Mouse (Mus musculus): ENCODE data around the gene Tmod4. TPM values are rescaled to one million over a fixed set of nuclear protein-coding genes. Genes with fewer than 3 reads are reported as not detected.

Tmod4 gene
- total and polyA plus RNA-seq, 3 experiments: 0.47 to 0.81 TPM; not detected in 1

DNA sequence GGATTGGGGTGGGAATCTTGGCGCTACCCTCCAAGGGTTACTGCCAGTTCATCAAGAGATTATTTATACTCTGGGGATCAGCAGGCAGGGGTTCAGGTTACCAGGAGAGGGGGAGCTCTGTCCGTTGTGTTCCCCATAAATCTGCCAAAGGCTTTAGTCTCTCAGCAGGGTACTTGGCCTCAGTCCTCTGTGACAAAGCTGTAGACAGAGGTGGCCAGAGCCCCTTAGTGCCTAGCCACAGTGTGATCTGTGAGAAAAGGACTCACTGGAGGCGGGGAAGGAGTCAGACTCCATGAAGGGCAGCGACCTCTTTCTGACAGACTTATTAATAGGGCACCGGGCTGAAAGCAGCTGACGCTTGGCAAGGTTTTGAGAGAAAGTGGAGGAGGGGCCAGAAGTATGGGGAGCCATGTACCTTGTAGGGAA lies 5.0 kb downstream of the Tmod4 start:
- dilution Hi-C loops (cut with MboI; ENCODE audit: extremely low pct_ligation_motif_present, extremely low pct_unique_long_range_greater_than_20kb, low sequenced_read_pairs): no loop called here
- in situ Hi-C loops (cut with MboI; ENCODE audit: low pct_ligation_motif_present, low pct_unique_long_range_greater_than_20kb, low sequenced_read_pairs): no loop called here

DNA sequence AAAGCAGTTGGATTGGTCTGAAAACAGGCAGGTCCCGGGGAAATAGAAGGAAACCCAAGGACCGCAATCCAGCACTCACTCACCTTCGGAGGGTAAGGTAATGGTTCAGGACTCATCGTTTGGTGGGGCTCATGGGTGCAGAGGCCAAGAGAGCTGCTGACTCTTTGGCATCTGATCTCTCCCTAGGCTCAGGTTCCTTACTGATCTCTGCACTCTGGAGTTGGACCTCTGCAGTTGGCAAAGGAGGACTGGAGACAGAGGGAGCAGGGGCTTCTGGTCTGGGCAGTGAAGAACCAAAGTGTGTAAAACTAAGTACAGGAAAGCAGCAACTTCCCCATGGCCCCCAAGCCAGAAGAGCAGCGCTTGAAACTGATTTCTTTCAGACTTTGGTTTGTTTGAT lies 5.8 kb downstream of the Tmod4 start:
- in situ Hi-C loops (cut with MboI; ENCODE audit: low pct_ligation_motif_present, low pct_unique_long_range_greater_than_20kb, low sequenced_read_pairs): loop anchor here (5.0 kb wide), 1 partner anchor 137 kb away; no protein-coding TSS in a partner anchor
- dilution Hi-C loops (cut with MboI; ENCODE audit: extremely low pct_ligation_motif_present, extremely low pct_unique_long_range_greater_than_20kb, low sequenced_read_pairs): no loop called here
- H3K36me3 ChIP-seq (replicated peaks in 1 of 2; ENCODE audit: control insufficient read depth in 1 of 2, insufficient read depth in 1 of 2, low read length in 1 of 2): peaks cover 21 to 63% of the 10 kb centered on the region in 2 experiments

More for the DNA sequence above, 5.0 kb downstream of the Tmod4 start:
- Histone ChIP-seq H3K4me3 (replicated peaks in 1 of 3; ENCODE audit: low read depth in 2 of 3, low read length in 2 of 3, poor library complexity in 1 of 3) (no peak overlapping the region), H3K27ac (ENCODE audit: insufficient read depth, low read depth) (no peak overlapping the region), H3K9ac (ENCODE audit: insufficient read depth, low read depth) (no peak overlapping the region), H3K9me3 (replicated peaks; ENCODE audit: low read length) (peaks cover 3% of the 10 kb centered on the region), H3K79me2 (replicated peaks; ENCODE audit: control insufficient read depth, extremely low read depth, insufficient read depth, poor library complexity, severe bottlenecking) (no peaks in the 10 kb centered on the region), H3K4me2 (ENCODE audit: insufficient read depth, low read depth, poor library complexity, severe bottlenecking) (no peak overlapping the region), H3K4me1 (ENCODE audit: control insufficient read depth in 1 of 2, insufficient read depth in 2 of 2) (peaks cover 4 to 6% of the 10 kb centered on the region in 2 experiments; a peak in 2 of 4 replicates), H3K27me3 (replicated peaks) (no peaks in the 10 kb centered on the region), H3K36me3 (replicated peaks in 1 of 2; ENCODE audit: control insufficient read depth in 1 of 2, insufficient read depth in 1 of 2, low read length in 1 of 2) (peaks cover 21 to 66% of the 10 kb centered on the region in 2 experiments)
- no peak for TF ChIP-seq EP300 (IDR thresholded peaks at IDR 0.05; ENCODE audit: low read length)
- no peak for TF ChIP-seq GABPA (IDR thresholded peaks at IDR 0.05; ENCODE audit: insufficient replicate concordance, low read depth, low read length)
- TF ChIP-seq NRF1 (IDR thresholded peaks at IDR 0.05; ENCODE audit: low read depth, low read length): no peak
- TF ChIP-seq MXI1 (IDR thresholded peaks at IDR 0.05; ENCODE audit: low read depth, low read length): no peak
- TF ChIP-seq CTCF (conservative IDR thresholded peaks at IDR 0.05 in 1 of 2, IDR thresholded peaks at IDR 0.05 in 1 of 2; ENCODE audit: low read depth in 2 of 2, low read length in 2 of 2): no peak
- no peak for TF ChIP-seq SIN3A (IDR thresholded peaks at IDR 0.05; ENCODE audit: low read length)
- TF ChIP-seq ZKSCAN1 (IDR thresholded peaks at IDR 0.05; ENCODE audit: borderline replicate concordance, low read depth, low read length): no peak
- TF ChIP-seq CHD2 (IDR thresholded peaks at IDR 0.05; ENCODE audit: low read length): no peak
- TF ChIP-seq ZMIZ1 (IDR thresholded peaks at IDR 0.05; ENCODE audit: low read depth, low read length): no peak
- no peak for TF ChIP-seq MAX (IDR thresholded peaks at IDR 0.05; ENCODE audit: low read length)
- no peak for TF ChIP-seq USF1 (IDR thresholded peaks at IDR 0.05; ENCODE audit: low read depth, low read length)
- TF ChIP-seq PAX5 (IDR thresholded peaks at IDR 0.05; ENCODE audit: low read length): no peak
- no peak for TF ChIP-seq MAFK (IDR thresholded peaks at IDR 0.05; ENCODE audit: insufficient replicate concordance, low read length)
- no peak for DNase-seq (ENCODE audit: extremely low read depth)

More for the DNA sequence above, 5.8 kb downstream of the Tmod4 start:
- H3K9me3 ChIP-seq (replicated peaks; ENCODE audit: low read length): peaks cover 3% of the 10 kb centered on the region
- no peak for DNase-seq (ENCODE audit: extremely low read depth)
- TF ChIP-seq ZNF384 (IDR thresholded peaks at IDR 0.05; ENCODE audit: low read depth, low read length): no peak
- TF ChIP-seq IRF4 (IDR thresholded peaks at IDR 0.05; ENCODE audit: low read depth, low read length): no peak
- no peak for TF ChIP-seq JUND (conservative IDR thresholded peaks at IDR 0.05; ENCODE audit: low read depth, low read length)
- TF ChIP-seq UBTF (IDR thresholded peaks at IDR 0.05; ENCODE audit: low read depth, low read length): no peak
- no peak for TF ChIP-seq BHLHE40 (IDR thresholded peaks at IDR 0.05; ENCODE audit: low read depth, low read length)
- TF ChIP-seq RCOR1 (conservative IDR thresholded peaks at IDR 0.05; ENCODE audit: low read depth, low read length): no peak
- no peak for TF ChIP-seq MEF2A (IDR thresholded peaks at IDR 0.05; ENCODE audit: borderline replicate concordance, low read depth, low read length)
- TF ChIP-seq MXI1 (IDR thresholded peaks at IDR 0.05; ENCODE audit: low read depth, low read length): no peak
- no peak for TF ChIP-seq JUN (IDR thresholded peaks at IDR 0.05; ENCODE audit: insufficient read depth, low read depth, low read length)
- no peak for TF ChIP-seq POLR2AphosphoS2 (IDR thresholded peaks at IDR 0.05; ENCODE audit: low read depth, low read length)
- TF ChIP-seq USF1 (IDR thresholded peaks at IDR 0.05; ENCODE audit: low read depth, low read length): no peak
- TF ChIP-seq TBP (conservative IDR thresholded peaks at IDR 0.05; ENCODE audit: low read depth, low read length): no peak
- TF ChIP-seq NELFE (IDR thresholded peaks at IDR 0.05; ENCODE audit: low read depth, low read length): no peak
- no peak for TF ChIP-seq MAX (IDR thresholded peaks at IDR 0.05; ENCODE audit: low read length)
- TF ChIP-seq MAZ (IDR thresholded peaks at IDR 0.05; ENCODE audit: low read depth, low read length): no peak
- TF ChIP-seq ETS1 (conservative IDR thresholded peaks at IDR 0.05; ENCODE audit: low read depth, low read length): no peak
- TF ChIP-seq KAT2A (IDR thresholded peaks at IDR 0.05; ENCODE audit: insufficient replicate concordance, low read length): no peak
- H3K27ac ChIP-seq (ENCODE audit: insufficient read depth, low read depth): no peak overlapping the region
- no peak overlapping the region for H3K4me2 ChIP-seq (ENCODE audit: insufficient read depth, low read depth, poor library complexity, severe bottlenecking)
- H3K4me1 ChIP-seq (ENCODE audit: control insufficient read depth in 1 of 2, insufficient read depth in 2 of 2): peaks cover 4 to 6% of the 10 kb centered on the region in 2 experiments; a peak in 2 of 4 replicates
- no peak overlapping the region for H3K4me3 ChIP-seq (replicated peaks in 1 of 3; ENCODE audit: low read depth in 2 of 3, low read length in 2 of 3, poor library complexity in 1 of 3)
- peaks cover 3% of the 10 kb centered on the region for H3K79me2 ChIP-seq (replicated peaks; ENCODE audit: control insufficient read depth, extremely low read depth, insufficient read depth, poor library complexity, severe bottlenecking)
- H3K27me3 ChIP-seq (replicated peaks): no peaks in the 10 kb centered on the region
- no peak overlapping the region for H3K9ac ChIP-seq (ENCODE audit: insufficient read depth, low read depth)
